Mouse (Mus musculus) skeletal muscle tissue, adult 2 months (tissue): ENCODE measurements around the gene Prpf4.

Experiments used
- DNase-seq: peaks from one replicate; pipeline ENCODE4 v3.0.0-alpha.2; 2012; ENCODE audit warnings: low read depth, low spot score

Prpf4 gene

GRCm38 (mm10) chr4:62408601-62409282 lies at the start of gene Prpf4, which contains the start of gene Cdc26:
Prpf4 (plus strand) TSS chr4:62408797.
Cdc26 (minus strand) TSS chr4:62408642.
- peak; percentile 97 for DNase-seq

- no peak for DNase-seq
Observed at GRCm38 (mm10) chr4:62359256-62359775, 49.3 kb upstream of the Prpf4 start.

- peak; percentile 98 for DNase-seq
Observed at GRCm38 (mm10) chr4:62360088-62360804, 48.4 kb upstream of the Prpf4 start, which contains the start of the genes Fkbp15 and Slc31a1. Fkbp15 (minus strand) TSS chr4:62360548. Slc31a1 (plus strand) TSS chr4:62360727.

- DNase-seq: no peak
Observed at GRCm38 (mm10) chr4:62360805-62361455, 47.7 kb upstream of the Prpf4 start.

GRCm38 (mm10) chr4:62361571-62361970 lies 47.0 kb upstream of the Prpf4 start:
- no peak for DNase-seq

- DNase-seq: no peak
Observed at GRCm38 (mm10) chr4:62361997-62362396, 46.6 kb upstream of the Prpf4 start.

- DNase-seq: no peak
Observed at GRCm38 (mm10) chr4:62362437-62362836, 46.2 kb upstream of the Prpf4 start.

- no peak for DNase-seq
Observed at GRCm38 (mm10) chr4:62364299-62364698, 44.3 kb upstream of the Prpf4 start.

GRCm38 (mm10) chr4:62366291-62366690 lies 42.3 kb upstream of the Prpf4 start:
- DNase-seq: no peak

- DNase-seq: no peak
Observed at GRCm38 (mm10) chr4:62367586-62367985, 41.0 kb upstream of the Prpf4 start.

GRCm38 (mm10) chr4:62369091-62369490 lies 39.5 kb upstream of the Prpf4 start:
- no peak for DNase-seq

GRCm38 (mm10) chr4:62372410-62372809 lies 36.2 kb upstream of the Prpf4 start:
- DNase-seq: no peak

- no peak for DNase-seq
Observed at GRCm38 (mm10) chr4:62372818-62373520, 35.6 kb upstream of the Prpf4 start.

- DNase-seq: no peak
Observed at GRCm38 (mm10) chr4:62373668-62374067, 34.9 kb upstream of the Prpf4 start.

- no peak for DNase-seq
Observed at GRCm38 (mm10) chr4:62374342-62374741, 34.3 kb upstream of the Prpf4 start.

GRCm38 (mm10) chr4:62376123-62376522 lies 32.5 kb upstream of the Prpf4 start:
- DNase-seq: no peak

GRCm38 (mm10) chr4:62379724-62380381 lies 28.7 kb upstream of the Prpf4 start:
- no peak for DNase-seq

- DNase-seq: no peak
Observed at GRCm38 (mm10) chr4:62383207-62383606, 25.4 kb upstream of the Prpf4 start.

GRCm38 (mm10) chr4:62383752-62384151 lies 24.8 kb upstream of the Prpf4 start:
- DNase-seq: no peak

- DNase-seq: no peak
Observed at GRCm38 (mm10) chr4:62384159-62384558, 24.4 kb upstream of the Prpf4 start.

- DNase-seq: no peak
Observed at GRCm38 (mm10) chr4:62385439-62385838, 23.2 kb upstream of the Prpf4 start.
